Mouse (Mus musculus) cerebellum, adult 18-20 months (tissue): ENCODE data around the gene Mylk2.

Source experiments
- DNase-seq, 2 experiments: peaks; one replicate each; pipeline ENCODE4 v3.0.0; 2021

The Mylk2 gene

DNA sequence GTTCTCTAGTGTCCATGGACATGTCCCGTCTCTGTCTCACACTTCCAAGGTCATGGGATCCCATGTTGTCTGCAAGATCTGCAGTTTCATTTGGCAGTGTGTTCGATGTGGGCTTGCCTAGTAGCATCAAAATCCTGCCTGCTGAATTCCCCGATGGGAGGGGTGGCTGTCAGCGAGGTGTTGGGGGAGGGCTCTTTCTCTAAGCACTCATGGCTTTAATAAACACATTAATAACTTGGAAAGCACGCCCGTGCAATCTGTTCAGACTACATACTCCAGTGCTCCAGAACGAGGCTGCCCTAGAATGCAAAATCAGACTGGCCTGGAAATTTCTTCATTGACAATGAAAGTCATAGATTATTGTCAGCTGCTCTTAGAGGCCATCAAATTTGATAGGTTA is 35.9 kb downstream of the Mylk2 start:
- peak; percentile 37 to 53 for DNase-seq

DNA sequence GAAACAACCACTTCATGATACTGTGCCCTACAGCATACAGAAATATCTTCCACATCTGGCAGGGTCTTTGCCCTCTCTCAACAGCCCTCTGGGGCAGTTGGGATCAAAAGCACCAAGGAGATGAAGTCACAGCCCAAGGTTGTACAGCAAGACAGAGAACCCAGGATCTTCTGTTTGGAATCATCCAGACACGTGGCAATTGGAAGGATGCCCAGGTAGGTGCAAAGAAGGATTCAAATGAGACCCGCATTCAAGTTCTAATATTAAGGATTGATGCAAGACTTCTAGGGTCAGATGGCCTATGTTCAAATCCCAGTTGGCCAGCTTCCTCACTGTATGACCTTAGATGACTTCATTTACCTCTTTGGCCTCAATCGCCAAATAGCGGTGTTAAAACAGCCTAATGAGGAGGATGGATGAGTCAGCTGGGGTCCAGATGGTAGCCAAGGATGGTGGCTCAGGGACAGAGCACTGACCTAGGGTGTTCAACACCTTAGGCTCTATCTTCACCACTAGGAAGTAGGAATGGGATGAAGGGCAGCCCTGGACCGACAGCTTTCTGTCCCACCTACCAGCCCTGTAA is 37.4 kb downstream of the Mylk2 start:
- DNase-seq, result peak in 1 of 2 experiments; percentile 42

DNA sequence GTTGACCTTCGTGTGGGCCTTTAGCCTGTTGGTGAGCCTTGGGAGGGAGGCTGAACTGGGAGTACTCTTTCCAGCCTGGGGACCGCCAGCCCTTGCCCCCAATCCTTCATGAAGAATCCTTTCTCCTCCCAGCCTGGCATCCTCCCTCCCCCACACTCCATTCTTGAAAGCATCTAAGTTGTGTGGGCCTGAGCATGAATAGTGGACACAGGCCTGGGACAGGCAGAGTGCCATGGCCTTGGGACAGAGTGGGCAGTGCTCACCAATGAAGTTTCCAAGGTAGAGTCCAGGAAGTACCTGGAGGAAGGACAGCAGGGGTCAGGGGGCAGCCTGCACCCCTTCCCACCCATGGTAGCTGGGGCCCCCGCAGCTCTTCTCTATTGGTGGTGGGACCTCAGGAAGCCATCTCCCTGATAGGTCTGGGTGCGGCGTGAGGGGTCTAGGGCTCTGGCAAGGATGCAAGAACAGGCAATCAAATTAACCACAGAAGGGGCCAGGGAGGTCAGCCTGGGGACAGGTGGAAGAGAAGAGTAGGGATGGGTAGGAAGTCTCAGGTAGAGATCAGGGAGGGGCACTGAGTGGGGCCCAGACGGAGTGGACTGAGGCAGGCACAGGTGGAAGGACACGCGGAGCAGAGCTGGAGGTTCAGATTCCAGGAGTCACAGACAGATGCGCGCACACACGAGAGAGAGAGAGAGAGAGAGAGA is 39.4 kb downstream of the Mylk2 start:
- peak in 1 of 2 experiments; percentile 23 for DNase-seq

DNA sequence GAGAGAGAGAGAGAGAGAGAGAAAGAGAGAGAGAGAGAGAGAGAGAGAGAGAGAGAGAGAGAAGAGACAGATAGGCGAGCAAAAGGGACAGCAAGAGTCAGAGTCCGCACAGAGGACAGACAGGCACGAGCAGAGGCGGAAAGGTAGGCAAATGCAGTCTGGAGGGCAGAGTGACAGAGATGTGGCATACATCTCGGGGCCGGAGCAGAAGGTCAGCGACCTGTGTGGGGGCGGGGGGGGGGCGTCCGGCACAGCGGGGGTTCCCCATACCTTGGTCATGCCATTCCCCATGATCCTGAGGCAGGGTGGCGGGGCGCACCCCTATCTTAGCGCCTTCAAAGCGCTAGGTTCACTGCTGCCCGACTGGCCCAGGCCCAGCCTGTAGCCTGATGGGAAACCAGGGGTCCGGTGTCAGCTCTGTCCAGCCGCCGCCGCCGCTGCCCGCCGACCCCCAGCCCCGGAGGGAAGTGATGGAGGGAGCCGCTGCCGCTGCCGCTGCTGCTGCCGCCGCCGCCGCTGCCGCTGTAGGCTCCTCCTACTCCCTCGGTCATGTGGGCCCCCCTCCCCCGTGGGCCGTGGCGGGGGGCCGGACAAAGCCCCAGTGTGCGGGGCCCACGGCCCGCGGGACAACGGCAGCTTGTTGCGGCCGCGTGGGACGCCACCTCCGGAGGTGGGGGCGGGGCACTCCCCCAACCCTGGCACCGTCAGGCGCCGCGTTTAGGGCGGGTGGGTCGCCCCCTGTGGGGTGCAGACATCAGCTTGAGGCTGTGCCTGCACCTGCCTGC is 40.1 kb downstream of the Mylk2 start, which contains the start of gene Dusp15:
Gene Dusp15 (minus strand): TSS at position 634 of the 785 bp plus-strand sequence.
- peak; percentile 56 to 71 for DNase-seq

DNA sequence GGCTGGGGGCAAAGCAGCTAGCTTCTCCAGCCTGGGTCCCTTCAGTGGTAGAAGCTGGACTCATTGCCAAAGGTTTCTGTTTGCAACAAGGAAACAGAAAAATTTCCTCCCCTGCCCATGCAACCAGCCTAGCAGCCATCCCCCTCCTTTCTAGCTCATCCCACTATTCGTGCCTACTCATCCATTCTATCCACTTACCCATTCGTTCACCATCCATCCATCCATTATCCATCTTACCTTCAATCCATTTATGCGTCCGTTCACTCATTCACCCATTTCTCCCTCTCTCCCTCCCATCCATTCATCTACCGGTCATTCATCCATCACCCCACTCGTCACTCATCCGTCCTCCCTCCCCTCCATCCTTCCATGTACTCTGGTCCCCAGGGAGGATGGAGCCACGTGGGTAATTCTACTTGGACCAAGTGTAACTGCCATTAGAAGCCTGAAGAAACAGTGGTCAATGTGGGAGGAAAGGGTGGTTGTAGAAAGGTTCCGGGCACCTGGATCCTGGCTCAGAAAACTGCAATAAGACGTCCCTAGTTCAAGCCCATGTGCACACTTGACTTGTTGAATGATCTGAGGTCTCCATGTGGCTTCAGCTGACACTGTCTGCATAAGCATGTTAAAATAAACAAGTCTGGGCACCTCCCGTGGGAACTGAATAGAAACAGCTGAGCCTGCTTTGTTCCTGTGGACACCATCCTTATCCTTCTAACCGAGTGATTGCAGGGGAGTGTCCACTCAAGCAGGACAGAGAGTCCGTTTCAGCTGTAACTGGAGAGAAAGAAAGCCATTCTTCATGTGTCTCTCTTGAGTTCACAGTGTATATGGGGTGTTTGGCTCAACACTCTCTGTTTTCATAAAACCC is 40.9 kb downstream of the Mylk2 start:
- DNase-seq, result peak; percentile 24 to 26

DNA sequence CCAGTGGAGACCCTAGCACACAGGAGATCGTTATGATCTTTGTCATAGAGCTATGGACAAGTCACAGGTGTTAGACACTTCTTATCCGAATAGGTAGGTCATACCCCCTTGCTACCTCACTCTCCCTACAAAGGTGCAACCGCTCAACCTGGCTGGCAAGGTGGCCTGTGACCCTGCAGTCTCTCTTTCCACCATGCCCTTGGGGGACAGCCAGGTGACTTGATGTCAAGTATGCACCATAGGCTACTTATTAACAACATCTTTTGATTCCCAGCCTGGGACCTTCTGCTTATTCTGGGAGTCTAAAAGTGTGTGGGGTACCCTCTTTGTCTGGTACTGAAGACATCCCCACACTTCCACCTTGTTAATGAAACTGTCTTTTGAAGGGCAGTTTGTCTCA is 47.0 kb downstream of the Mylk2 start:
- DNase-seq, result no peak

DNA sequence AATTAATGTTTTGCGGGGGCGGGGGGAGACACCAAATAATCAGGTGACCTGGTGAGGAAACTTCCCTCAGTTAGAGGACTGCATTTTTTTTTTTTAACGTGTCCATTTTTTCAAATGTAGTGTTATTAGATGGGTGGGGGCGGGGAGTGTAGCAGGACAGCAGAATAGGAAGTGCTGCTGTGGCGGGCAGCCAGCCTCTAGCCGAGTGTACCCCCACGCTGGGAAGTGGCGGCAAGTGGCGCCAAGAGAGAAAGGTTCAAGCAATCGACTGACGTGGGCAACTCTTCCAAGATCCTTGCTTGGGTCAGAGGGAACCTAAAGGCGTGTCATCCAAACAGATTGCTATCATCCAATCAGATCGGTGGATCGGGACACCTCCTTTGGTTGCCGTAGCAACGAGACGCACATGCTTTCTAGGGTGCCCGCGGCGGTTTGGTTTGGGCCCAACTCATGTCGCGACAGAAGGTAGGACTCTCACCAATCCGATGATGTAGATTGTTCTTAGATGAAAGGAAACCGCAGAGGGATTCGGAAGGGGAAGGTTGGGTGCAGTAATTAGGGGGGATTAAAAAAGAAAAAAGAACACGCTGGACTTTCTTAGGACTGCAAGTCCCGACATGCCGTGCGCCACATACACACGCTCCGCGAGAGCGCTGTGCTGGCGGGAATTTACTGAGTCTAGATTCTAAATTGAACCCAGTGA is 51.1 kb downstream of the Mylk2 start, which contains the start of gene Ttll9:
Gene Ttll9 (plus strand): TSS at position 395 of the 703 bp plus-strand sequence.
- DNase-seq, result peak; percentile 82 to 87

DNA sequence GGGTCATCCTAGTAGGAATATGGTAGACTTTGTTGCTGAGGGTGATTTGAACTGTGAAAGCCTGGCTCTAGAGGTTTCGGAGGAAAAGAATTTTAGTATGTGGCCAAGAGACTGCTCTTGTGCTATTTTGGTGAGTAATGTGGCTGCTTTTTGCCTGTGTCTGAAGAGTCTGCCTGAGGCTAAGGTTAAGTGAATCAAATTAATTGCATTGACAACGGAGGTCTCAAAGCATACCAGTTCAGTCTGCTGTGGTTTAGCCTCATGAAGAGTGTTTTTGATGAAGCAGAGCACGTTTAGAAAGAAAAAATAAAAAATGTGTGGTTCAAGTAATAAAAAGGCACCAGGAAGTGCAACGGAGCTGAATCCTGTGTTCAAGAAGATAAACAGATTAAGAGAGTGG is 54.4 kb downstream of the Mylk2 start:
- no peak for DNase-seq
